ENCODE assay signal across 8 mouse cellular contexts in the genomic region with DNA sequence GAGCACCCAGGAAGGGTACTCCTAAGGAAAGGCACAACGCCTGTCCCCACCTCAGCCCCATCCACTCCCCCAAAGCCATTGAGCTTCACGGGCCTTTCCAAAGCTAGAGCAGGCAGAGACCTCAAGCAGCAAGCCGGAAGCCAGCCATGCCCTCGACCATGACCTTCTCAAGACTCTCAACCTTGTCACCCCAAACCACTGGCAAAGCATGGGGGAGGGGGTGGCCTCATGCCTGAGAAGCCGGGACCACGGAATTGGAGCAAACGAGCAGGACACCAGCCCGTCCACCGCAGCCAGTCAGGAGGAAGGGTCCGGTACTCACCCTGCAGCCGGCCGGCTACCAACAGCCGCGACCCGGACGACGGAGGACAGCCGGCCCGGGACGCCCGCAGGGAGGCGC. TPM values are rescaled to one million over a fixed set of nuclear protein-coding genes. Genes with fewer than 3 reads are reported as not detected.
A peak's percentile ranks its signal among the peaks of the same experiment; 100 is the strongest.
DNase-seq lines count a peak whose midpoint lies in the region; ATAC-seq and TF ChIP-seq lines count a peak whose summit lies in the region.

No protein-coding gene starts in this region.

- TF ChIP-seq POLR2A in cerebellum, adult 2 months (IDR thresholded peaks at IDR 0.05; ENCODE audit: borderline replicate concordance, insufficient read depth, low read length), result no peak

- DNase-seq in cerebellum, adult 2 months, result no peak
- no peak for DNase-seq in cerebellum, postnatal 36 days
- DNase-seq in right cerebral cortex, postnatal 36 days (ENCODE audit: low spot score in 2 of 2), result peak; percentile 5 to 12
- DNase-seq in right cerebral cortex, postnatal 25 days, result no peak
- peak; percentile 20 for DNase-seq in gastrocnemius, postnatal 14 days
- no peak for DNase-seq in frontal cortex, postnatal 36 days (ENCODE audit: low spot score in 2 of 2)

- intact Hi-C loops in gastrocnemius, postnatal 14 days (cut with DNase I; ENCODE audit: low total_unique reads), result no loop called here

- under 1% methylated on average over 22 of the region's 22 CpGs for WGBS in cerebellum, adult 2 months
- under 1% methylated on average over 22 of the region's 22 CpGs for WGBS in limb, embryonic 15.5 days
- WGBS in neural tube, embryonic 13.5 days, result 0% methylated on average over 22 of the region's 22 CpGs

- peaks cover 8% of the 10 kb centered on the region for H3K36me3 ChIP-seq in limb, embryonic 15.5 days
- H3K36me3 ChIP-seq in neural tube, embryonic 13.5 days, result no peaks in the 10 kb centered on the region

- H3K9me3 ChIP-seq in limb, embryonic 15.5 days, result no peaks in the 10 kb centered on the region
- no peaks in the 10 kb centered on the region for H3K9me3 ChIP-seq in neural tube, embryonic 13.5 days

- peak overlapping the region; percentile 93; the same call in 1 of the 2 replicates for H3K27ac ChIP-seq in cerebellum, adult 2 months (ENCODE audit: insufficient read depth, low read length)
- H3K27ac ChIP-seq in limb, embryonic 15.5 days, result peak overlapping the region; percentile 83
- peak overlapping the region; percentile 88 for H3K27ac ChIP-seq in neural tube, embryonic 13.5 days (replicated peaks)

- no peaks in the 10 kb centered on the region for H3K27me3 ChIP-seq in cerebellum, adult 2 months (ENCODE audit: control insufficient read depth, insufficient read depth, low read length)
- H3K27me3 ChIP-seq in limb, embryonic 15.5 days, result no peaks in the 10 kb centered on the region
- H3K27me3 ChIP-seq in neural tube, embryonic 13.5 days, result no peaks in the 10 kb centered on the region

- H3K4me3 ChIP-seq in cerebellum, adult 2 months (replicated peaks; ENCODE audit: insufficient read depth, low read depth, low read length), result peak overlapping the region; percentile 78
- H3K4me3 ChIP-seq in limb, embryonic 15.5 days, result peak overlapping the region; percentile 94
- peak overlapping the region; percentile 99 for H3K4me3 ChIP-seq in neural tube, embryonic 13.5 days

- peak overlapping the region; percentile 91 for H3K9ac ChIP-seq in limb, embryonic 15.5 days
- H3K9ac ChIP-seq in neural tube, embryonic 13.5 days, result peak overlapping the region; percentile 94

- ATAC-seq in limb, embryonic 15.5 days (ENCODE audit: insufficient number of reproducible peaks, low FRiP score, low TSS enrichment, low read depth), result no peak
- peak; percentile 34 for ATAC-seq in neural tube, embryonic 13.5 days (ENCODE audit: low read depth)

- no peak for TF ChIP-seq CTCF in cerebellum, adult 2 months (IDR thresholded peaks at IDR 0.05; ENCODE audit: borderline replicate concordance, insufficient read depth, low read depth, low read length)

- H3K4me2 ChIP-seq in limb, embryonic 15.5 days, result peak overlapping the region; percentile 87
- peak overlapping the region; percentile 95 for H3K4me2 ChIP-seq in neural tube, embryonic 13.5 days

- H3K4me1 ChIP-seq in cerebellum, adult 2 months (ENCODE audit: control insufficient read depth, insufficient read depth, low read length), result peaks cover 8% of the 10 kb centered on the region; the same call in 1 of the 2 replicates
- H3K4me1 ChIP-seq in limb, embryonic 15.5 days, result peaks cover 21% of the 10 kb centered on the region
- H3K4me1 ChIP-seq in neural tube, embryonic 13.5 days (replicated peaks), result peaks cover 29% of the 10 kb centered on the region

RNA-seq across cellular contexts. Expression of gene Lrpprc, which starts 0.5 kb away (rescaled TPM):
- 39.6 and 40.3 TPM in 2 replicates for polyA plus RNA-seq in cerebellum, adult 2 months (2012; rRNA removed)
- total RNA-seq in gastrocnemius, postnatal 14 days (2021), result 10 to 100 TPM; 59.7 to 65.7 TPM
- 33.7 and 36.2 TPM in 2 replicates for polyA plus RNA-seq in limb, embryonic 15.5 days (2015; fragmentation: Nextera tagmentation; extraction: Ambion mirVana)
- 42.6 and 48.2 TPM in 2 replicates for polyA plus RNA-seq in neural tube, embryonic 13.5 days (2015; fragmentation: Nextera tagmentation; extraction: Ambion mirVana)

Comparison
In these comparisons a context has a peak if more than half of its experiments do, and no peak if none do; other contexts are left out.
1. DNase-seq: peak in right cerebral cortex, postnatal 36 days (2 of 2) and gastrocnemius, postnatal 14 days (single experiment); none in cerebellum, adult 2 months (0 of 2), cerebellum, postnatal 36 days (0 of 2), right cerebral cortex, postnatal 25 days (single experiment) and frontal cortex, postnatal 36 days (0 of 2).
2. Peak in every context shown above with its lines, with median percentiles within 50 percentile points of each other: H3K27ac ChIP-seq and H3K4me3 ChIP-seq.